Mouse (Mus musculus): Measurements from ENCODE around the gene Plxna2. TPM values are rescaled to one million over a fixed set of nuclear protein-coding genes. Genes with fewer than 3 reads are reported as not detected.

Gene Plxna2
- polyA plus RNA-seq, 1 experiment: 34.7 TPM

DNA sequence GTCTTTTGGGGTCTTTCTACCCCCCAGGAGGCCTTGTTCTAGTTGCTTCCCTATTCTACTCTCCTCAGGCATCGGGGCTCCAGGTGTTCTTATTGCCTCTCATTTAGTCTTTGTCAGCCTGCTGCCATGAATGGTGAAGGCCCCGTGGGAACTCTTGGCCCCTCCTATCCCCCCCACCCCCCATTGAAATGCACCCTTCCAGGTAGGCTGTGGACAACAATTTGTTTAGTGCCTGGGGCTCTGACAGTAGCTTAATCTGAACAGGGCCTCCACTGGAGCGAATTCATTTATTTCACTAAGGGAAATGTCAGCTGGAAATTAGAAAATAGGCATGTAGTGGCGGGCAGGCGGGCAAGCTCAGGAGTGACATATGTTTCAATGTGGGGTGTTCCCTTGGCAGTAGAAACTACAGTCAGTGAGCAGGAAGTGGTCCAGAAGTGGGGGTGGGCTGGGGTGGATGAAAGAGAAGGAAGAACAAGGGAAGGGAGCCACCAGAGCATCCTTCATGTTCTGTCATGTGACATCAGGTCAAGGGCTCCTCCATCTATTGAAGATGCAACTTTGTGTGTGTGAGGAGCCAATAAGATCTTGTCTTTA lies 162.9 kb downstream of the Plxna2 start:
- no peaks in the 10 kb centered on the region for H3K4me1 ChIP-seq (ENCODE audit: control insufficient read depth, insufficient read depth, low read length)
- no peak for TF ChIP-seq POLR2A (IDR thresholded peaks at IDR 0.05; ENCODE audit: extremely low read depth, insufficient read depth, low read length)
- no peak for TF ChIP-seq CTCF (IDR thresholded peaks at IDR 0.05; ENCODE audit: extremely low read depth, insufficient read depth, low read length)
- H3K27ac ChIP-seq (ENCODE audit: insufficient read depth, low read length): no peak overlapping the region
- no peak overlapping the region for H3K4me3 ChIP-seq (ENCODE audit: insufficient read depth, low read length)

DNA sequence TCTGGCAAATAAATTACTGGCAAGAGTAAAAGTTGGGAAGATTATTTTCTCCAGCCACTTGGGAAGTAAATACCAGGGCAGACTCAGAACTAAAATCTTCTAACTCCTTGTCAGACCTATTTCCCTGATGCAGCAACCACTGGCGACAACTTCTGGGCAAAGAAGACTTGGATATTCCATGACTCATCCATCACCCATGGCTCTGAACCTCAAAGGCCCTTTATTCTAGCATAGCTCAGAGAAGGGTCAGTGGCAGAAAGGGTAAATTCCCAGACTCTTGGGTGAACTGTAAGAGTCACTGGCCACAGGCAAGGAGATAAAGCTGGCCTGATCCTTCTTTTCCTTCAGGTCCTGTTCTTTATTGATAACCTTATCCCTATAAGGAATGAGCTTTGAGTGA lies 163.5 kb downstream of the Plxna2 start:
- TF ChIP-seq POLR2A (IDR thresholded peaks at IDR 0.05; ENCODE audit: extremely low read depth, insufficient read depth, low read length): no peak
- no peak for TF ChIP-seq CTCF (IDR thresholded peaks at IDR 0.05; ENCODE audit: extremely low read depth, insufficient read depth, low read length)

DNA sequence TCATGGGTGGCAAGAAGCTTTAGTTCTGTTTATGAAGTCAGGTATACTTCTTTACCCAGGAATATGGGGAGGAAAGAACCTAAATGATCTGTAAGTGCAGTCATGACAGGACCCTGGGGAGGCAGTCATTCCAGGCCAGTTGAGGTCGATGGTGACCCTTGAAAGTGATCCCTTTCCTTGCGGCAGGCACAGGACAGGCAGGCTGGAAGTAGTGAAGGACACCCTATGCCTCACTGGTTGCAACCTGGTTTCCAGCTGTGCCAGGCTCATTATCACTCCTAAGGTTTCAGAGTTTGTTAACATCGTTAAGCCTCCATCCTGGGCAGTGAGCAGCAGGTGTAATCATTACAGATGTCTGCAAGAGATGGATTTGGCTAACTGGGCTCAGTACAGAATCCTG lies 164.3 kb downstream of the Plxna2 start:
- H3K27ac ChIP-seq (ENCODE audit: insufficient read depth, low read length): no peak overlapping the region
- H3K4me3 ChIP-seq (ENCODE audit: insufficient read depth, low read length): no peak overlapping the region
- TF ChIP-seq POLR2A (IDR thresholded peaks at IDR 0.05; ENCODE audit: extremely low read depth, insufficient read depth, low read length) (no peak), CTCF (IDR thresholded peaks at IDR 0.05; ENCODE audit: extremely low read depth, insufficient read depth, low read length) (no peak)
- H3K4me1 ChIP-seq (ENCODE audit: control insufficient read depth, insufficient read depth, low read length): no peaks in the 10 kb centered on the region

More for the DNA sequence above, 163.5 kb downstream of the Plxna2 start:
- no peak overlapping the region for H3K4me3 ChIP-seq (ENCODE audit: insufficient read depth, low read length)
- no peak overlapping the region for H3K27ac ChIP-seq (ENCODE audit: insufficient read depth, low read length)
- H3K4me1 ChIP-seq (ENCODE audit: control insufficient read depth, insufficient read depth, low read length): no peaks in the 10 kb centered on the region

DNA sequence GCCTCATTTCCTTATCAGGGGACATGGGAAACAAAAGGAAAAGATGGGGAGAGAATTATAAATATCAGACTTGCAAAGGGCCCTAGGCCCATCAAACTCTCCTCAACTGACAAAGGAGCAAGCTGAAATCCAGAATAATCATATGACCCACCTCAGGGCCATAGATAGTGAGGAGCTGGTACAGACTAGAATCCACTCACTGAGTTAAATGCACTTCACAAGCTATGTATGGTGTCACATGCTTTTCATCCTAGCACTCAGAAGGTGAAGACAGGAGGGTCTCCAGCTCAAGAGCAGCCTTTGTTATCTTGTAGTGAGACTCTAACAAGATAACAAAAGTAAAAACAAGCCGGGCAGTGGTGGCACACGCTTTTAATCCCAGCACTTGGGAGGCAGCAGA lies 169.6 kb downstream of the Plxna2 start:
- Histone ChIP-seq H3K27ac (ENCODE audit: insufficient read depth, low read length) (no peak overlapping the region), H3K4me3 (ENCODE audit: insufficient read depth, low read length) (no peak overlapping the region), H3K4me1 (ENCODE audit: control insufficient read depth, insufficient read depth, low read length) (no peaks in the 10 kb centered on the region)
- TF ChIP-seq POLR2A (IDR thresholded peaks at IDR 0.05; ENCODE audit: extremely low read depth, insufficient read depth, low read length) (no peak), CTCF (IDR thresholded peaks at IDR 0.05; ENCODE audit: extremely low read depth, insufficient read depth, low read length) (no peak)

DNA sequence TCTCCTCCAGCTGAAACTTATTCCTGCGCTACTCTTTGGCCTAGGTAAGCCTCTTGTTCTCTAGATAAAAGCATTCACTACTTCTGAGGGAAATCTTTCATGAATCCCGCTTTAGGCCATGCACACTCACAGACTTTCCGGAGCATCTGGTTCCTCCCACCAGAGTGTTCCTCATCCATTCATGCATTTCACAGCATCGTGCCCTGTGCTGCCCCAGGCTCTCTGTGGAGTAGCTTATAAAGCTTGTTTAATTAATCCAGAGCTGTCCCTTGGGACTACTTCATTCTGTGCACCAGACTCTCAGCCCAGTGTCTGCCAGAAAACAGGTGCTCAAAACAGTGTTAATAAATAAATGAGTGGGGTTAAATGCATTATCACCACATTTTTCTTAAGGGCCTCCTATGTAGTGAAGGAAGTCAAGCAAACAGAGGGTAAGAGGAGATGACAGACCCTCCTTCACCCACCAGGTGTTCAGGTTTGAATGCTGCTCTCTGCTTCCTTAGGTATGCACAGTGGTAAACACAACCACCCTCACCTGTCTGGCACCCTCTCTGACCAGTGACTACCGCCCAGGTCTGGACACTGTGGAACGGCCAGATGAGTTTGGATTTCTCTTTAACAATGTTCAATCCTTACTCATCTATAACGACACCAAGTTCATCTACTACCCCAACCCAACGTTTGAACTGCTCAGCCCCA lies 175.4 kb downstream of the Plxna2 start:
- Histone ChIP-seq H3K4me1 (ENCODE audit: control insufficient read depth, insufficient read depth, low read length) (peaks cover 7% of the 10 kb centered on the region), H3K4me3 (ENCODE audit: insufficient read depth, low read length) (no peak overlapping the region), H3K27ac (ENCODE audit: insufficient read depth, low read length) (no peak overlapping the region)
- TF ChIP-seq CTCF (IDR thresholded peaks at IDR 0.05; ENCODE audit: extremely low read depth, insufficient read depth, low read length): no peak
- TF ChIP-seq POLR2A (IDR thresholded peaks at IDR 0.05; ENCODE audit: extremely low read depth, insufficient read depth, low read length): no peak

DNA sequence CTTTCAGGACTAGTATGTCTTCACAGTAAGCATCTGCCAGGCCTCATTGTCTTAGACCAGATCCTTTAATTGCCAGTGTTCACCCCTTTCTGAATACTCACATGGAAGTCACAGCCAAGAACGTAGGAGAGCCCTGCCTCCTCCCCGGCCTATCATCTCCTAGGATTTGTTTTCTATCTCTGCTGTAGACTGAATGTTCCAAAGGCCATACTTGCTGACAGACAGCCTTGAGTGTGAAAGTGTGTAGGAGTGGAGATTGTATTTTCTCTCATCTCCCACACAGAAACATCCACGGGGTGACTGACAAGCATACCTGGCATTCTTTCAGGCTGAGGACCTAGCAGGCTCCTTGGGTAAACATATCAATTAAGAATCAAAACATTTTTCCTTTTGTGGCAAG lies 177.3 kb downstream of the Plxna2 start:
- no peak for TF ChIP-seq POLR2A (IDR thresholded peaks at IDR 0.05; ENCODE audit: extremely low read depth, insufficient read depth, low read length)
- no peak for TF ChIP-seq CTCF (IDR thresholded peaks at IDR 0.05; ENCODE audit: extremely low read depth, insufficient read depth, low read length)
- H3K27ac ChIP-seq (ENCODE audit: insufficient read depth, low read length): no peak overlapping the region
- peaks cover 7% of the 10 kb centered on the region for H3K4me1 ChIP-seq (ENCODE audit: control insufficient read depth, insufficient read depth, low read length)
- H3K4me3 ChIP-seq (ENCODE audit: insufficient read depth, low read length): no peak overlapping the region

DNA sequence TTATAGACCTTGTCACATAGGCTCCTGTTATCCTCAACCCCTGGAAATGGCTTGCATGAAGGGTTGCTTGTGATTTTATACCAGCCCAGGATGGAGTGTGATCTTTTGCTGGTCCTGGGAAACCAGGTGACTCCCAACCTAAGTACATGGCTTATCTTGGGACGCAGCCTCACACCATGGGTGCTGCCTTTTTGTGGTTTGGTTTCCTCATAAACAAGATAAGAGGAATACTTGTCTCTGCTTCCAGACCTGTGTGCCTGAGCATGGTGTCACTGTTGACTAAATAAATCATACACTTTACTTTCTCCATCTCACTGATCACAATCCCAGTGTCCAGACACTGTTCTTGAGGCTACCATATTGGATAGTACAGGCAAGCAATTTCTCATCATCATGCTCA lies 179.8 kb downstream of the Plxna2 start:
- no peak overlapping the region for H3K27ac ChIP-seq (ENCODE audit: insufficient read depth, low read length)
- peaks cover 7% of the 10 kb centered on the region for H3K4me1 ChIP-seq (ENCODE audit: control insufficient read depth, insufficient read depth, low read length)
- H3K4me3 ChIP-seq (ENCODE audit: insufficient read depth, low read length): no peak overlapping the region
- TF ChIP-seq POLR2A (IDR thresholded peaks at IDR 0.05; ENCODE audit: extremely low read depth, insufficient read depth, low read length) (no peak), CTCF (IDR thresholded peaks at IDR 0.05; ENCODE audit: extremely low read depth, insufficient read depth, low read length) (no peak)

DNA sequence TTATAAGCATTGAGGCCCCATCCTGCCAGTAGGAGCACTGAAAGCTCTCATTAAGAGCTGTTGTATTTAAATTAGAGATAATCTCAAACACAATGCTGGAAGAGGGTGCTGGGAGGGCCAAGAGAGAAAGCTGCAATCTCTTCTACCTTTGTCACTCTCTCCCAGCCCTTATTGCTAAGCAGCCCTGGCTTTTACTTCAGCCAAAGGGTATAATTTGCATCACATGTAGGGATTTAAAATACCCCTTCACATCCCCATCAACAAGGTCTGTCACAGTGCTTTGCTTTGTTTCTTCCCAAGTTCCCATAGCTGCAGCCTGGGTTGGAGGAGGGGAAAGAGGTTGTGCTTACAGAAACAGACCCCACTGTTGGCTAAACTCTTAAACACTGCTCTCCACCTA lies 180.5 kb downstream of the Plxna2 start:
- H3K27ac ChIP-seq (ENCODE audit: insufficient read depth, low read length): no peak overlapping the region
- H3K4me1 ChIP-seq (ENCODE audit: control insufficient read depth, insufficient read depth, low read length): peaks cover 7% of the 10 kb centered on the region
- no peak for TF ChIP-seq POLR2A (IDR thresholded peaks at IDR 0.05; ENCODE audit: extremely low read depth, insufficient read depth, low read length)
- TF ChIP-seq CTCF (IDR thresholded peaks at IDR 0.05; ENCODE audit: extremely low read depth, insufficient read depth, low read length): no peak
- H3K4me3 ChIP-seq (ENCODE audit: insufficient read depth, low read length): no peak overlapping the region

DNA sequence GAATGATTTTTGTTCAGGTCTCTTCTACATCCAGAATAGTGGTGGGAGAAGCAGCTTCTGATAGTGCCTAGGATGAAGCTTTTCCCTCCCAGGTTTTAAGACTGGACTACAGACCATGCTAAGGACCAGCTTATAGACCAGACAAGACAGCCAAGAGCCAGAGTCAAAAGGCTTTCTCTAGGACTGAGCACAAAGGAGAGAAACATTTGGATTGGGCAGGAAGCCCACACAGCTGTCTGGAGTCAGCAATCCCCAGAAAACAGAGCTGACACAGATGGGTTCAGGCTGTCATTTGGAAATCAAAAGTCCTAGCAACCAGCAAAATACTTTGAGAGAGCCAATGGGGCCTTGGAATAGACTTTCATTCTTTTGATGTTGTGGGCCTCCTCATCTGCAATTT lies 190.2 kb downstream of the Plxna2 start:
- TF ChIP-seq POLR2A (IDR thresholded peaks at IDR 0.05; ENCODE audit: extremely low read depth, insufficient read depth, low read length) (no peak), CTCF (IDR thresholded peaks at IDR 0.05; ENCODE audit: extremely low read depth, insufficient read depth, low read length) (no peak)
- no peaks in the 10 kb centered on the region for H3K4me1 ChIP-seq (ENCODE audit: control insufficient read depth, insufficient read depth, low read length)
- no peak overlapping the region for H3K27ac ChIP-seq (ENCODE audit: insufficient read depth, low read length)
- H3K4me3 ChIP-seq (ENCODE audit: insufficient read depth, low read length): no peak overlapping the region

DNA sequence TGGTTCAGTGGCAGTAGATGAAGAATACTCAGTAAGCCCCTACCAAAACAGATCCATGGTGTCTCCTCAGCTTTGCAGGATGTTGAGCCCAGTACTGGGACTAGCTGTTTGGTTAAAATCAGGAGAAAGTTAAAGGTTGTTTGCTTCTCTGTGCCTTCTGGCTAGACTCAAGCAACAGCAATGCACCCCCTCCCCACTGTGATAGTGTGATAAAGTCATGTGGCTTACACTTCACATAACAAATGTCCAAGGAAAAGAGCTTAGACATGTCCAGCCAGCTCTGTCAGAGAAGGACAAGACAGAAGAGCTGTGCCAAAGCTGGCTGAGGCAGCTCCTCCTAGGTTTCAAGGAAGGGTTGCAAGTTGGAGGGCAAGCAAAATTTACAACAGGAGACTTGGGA lies 190.7 kb downstream of the Plxna2 start:
- TF ChIP-seq CTCF (IDR thresholded peaks at IDR 0.05; ENCODE audit: extremely low read depth, insufficient read depth, low read length) (no peak), POLR2A (IDR thresholded peaks at IDR 0.05; ENCODE audit: extremely low read depth, insufficient read depth, low read length) (no peak)
- no peaks in the 10 kb centered on the region for H3K4me1 ChIP-seq (ENCODE audit: control insufficient read depth, insufficient read depth, low read length)
- H3K4me3 ChIP-seq (ENCODE audit: insufficient read depth, low read length): no peak overlapping the region
- H3K27ac ChIP-seq (ENCODE audit: insufficient read depth, low read length): no peak overlapping the region

Data from cortical plate, adult 2 months (tissue).